Mouse (Mus musculus) megakaryocyte, embryonic 14.5 days (primary cell): ENCODE data around the gene Shank3. TPM values are rescaled to one million over a fixed set of nuclear protein-coding genes. Genes with fewer than 3 reads are reported as not detected.
A peak's percentile ranks its signal among the peaks of the same experiment; 100 is the strongest.

Experiments
- H3K27me3 ChIP-seq: replicated peaks from 2 replicates; pipeline ENCODE3; 2012; ENCODE audit warnings: inconsistent platforms
- H3K36me3 ChIP-seq: replicated peaks from 2 replicates; pipeline ENCODE3; 2012; ENCODE audit warnings: low read length, inconsistent platforms, mixed read lengths
- H3K4me1 ChIP-seq: 2 replicates; pipeline ENCODE4 v1.6.1; 2012; ENCODE audit warnings: inconsistent platforms
- H3K4me3 ChIP-seq: replicated peaks from 2 replicates; pipeline ENCODE3; 2012; ENCODE audit warnings: moderate library complexity, mild to moderate bottlenecking, inconsistent platforms
- H3K9me3 ChIP-seq: 2 replicates; pipeline ENCODE4 v1.6.1; 2012; ENCODE audit warnings: inconsistent platforms
- FLI1 ChIP-seq: IDR thresholded peaks from 2 replicates; pipeline ENCODE4 v1.6.1; 2012; ENCODE audit warnings: low read length, inconsistent platforms, mixed read lengths
- GATA1 ChIP-seq: IDR thresholded peaks from 3 replicates; pipeline ENCODE4 v1.6.1; 2012; ENCODE audit warnings: mixed read lengths, low read length, inconsistent platforms, borderline replicate concordance
- polyA plus RNA-seq: library from polyadenylated mRNA; stranded (reverse); fragments of >175 nt; gene quantifications from 2 replicates; pipeline ENCODE4 v1.2.3, GENCODE M21; 2012; ENCODE audit warnings: low replicate concordance; ENCODE audit not compliant: insufficient read depth

The Shank3 gene
- polyA plus RNA-seq, 1 experiment, result 37.4 TPM

DNA sequence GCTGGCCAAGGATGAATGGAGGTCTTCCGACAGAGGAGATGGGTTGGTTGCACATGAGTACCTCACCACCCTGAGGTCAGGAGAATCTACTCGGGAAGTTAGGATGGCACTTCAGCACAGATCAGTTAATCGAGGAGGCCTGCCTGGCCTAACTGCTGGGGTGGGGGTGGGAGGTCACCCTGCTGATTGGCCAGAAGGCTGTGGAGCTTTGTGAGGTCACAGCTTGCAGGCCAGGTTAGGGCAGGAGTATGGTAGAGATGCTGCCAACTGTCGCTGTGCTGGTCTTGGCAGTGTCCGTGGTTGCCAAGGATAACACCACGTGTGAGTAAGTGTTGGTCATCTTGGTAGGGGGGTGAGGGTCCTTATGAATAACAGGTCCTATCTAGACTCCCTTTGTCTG is 68.7 kb downstream of the Shank3 start, which contains the start of gene Acr:
TSS of gene Acr (plus strand) at position 213 of the 400 bp plus-strand sequence.
- Histone ChIP-seq H3K27me3 (no peaks in the 10 kb centered on the region), H3K36me3 (no peaks in the 10 kb centered on the region), H3K4me1 (peaks cover 45% of the 10 kb centered on the region), H3K9me3 (no peaks in the 10 kb centered on the region), H3K4me3 (no peak within 1 kb of the TSS)
- TF ChIP-seq GATA1, result no peak

DNA sequence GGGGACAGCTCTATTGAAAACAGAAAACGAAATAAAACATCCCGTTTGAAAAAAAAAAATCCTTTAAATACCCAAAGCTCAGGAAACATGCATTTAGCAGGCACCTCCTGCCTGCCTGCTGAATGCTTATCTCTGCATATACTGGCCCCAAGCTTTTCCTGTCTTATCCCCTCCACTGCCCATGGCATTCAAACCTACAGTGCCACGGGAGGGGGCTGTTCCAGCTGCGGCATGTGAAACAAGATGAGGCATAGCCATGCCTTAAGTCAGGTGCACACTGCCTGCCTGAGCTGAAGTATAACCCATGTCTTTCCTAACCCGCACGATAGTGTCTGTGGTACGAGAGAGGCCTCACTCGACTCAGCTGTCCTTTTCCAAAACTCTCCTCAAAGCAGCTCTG is 72.7 kb downstream of the Shank3 start:
- no peaks in the 10 kb centered on the region for H3K27me3 ChIP-seq
- H3K9me3 ChIP-seq, result no peaks in the 10 kb centered on the region
- no peaks in the 10 kb centered on the region for H3K36me3 ChIP-seq
- peak overlapping the region; percentile 89 for H3K4me3 ChIP-seq
- H3K4me1 ChIP-seq, result peaks cover 52% of the 10 kb centered on the region
- TF ChIP-seq FLI1 (no peak), GATA1 (no peak; the same call in 2 of the 3 replicates)

DNA sequence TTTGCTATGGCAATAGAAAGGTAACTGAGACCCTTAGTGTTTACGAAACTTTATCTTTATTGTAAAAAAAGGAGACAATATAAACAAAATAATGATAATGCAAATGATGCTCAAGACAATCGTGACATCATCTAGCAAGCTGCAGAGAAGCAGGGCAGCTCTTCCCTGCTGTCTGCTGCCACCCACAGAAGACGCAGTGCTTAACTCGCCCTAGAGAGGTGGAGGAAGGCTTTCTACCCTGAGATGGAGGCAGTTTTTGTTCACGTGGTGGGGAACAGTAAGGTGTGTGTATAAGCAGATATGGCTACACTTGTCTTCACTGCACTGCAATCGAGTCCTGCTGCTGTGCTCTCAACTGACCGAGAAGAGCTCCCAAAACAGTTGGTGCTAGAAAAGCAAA is 83.1 kb downstream of the Shank3 start:
- H3K4me3 ChIP-seq, result no peak overlapping the region
- H3K27me3 ChIP-seq, result no peaks in the 10 kb centered on the region
- no peak for TF ChIP-seq GATA1
- H3K36me3 ChIP-seq, result peaks cover 13% of the 10 kb centered on the region
- H3K4me1 ChIP-seq, result peaks cover 14% of the 10 kb centered on the region
- H3K9me3 ChIP-seq, result peaks cover 4% of the 10 kb centered on the region; the same call in 1 of the 2 replicates

DNA sequence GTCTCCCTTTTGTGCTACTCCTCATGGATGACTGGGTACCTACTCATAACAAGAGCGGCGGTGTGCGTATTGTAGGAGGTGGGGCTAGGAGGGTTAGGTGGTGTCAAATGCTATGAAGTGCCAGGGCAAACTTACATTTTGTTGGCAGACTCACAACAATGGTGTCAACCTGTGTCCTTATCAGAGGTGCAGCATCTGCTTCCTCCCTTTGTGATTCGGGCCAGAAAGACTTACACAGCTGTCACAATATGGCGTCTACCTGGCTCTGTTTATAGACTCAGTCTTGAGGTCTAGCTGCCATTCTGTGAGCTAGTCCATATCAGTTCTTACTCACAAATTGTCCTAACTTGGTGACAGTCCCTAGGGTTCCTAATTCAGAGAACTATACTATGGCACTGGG is 85.7 kb downstream of the Shank3 start:
- Histone ChIP-seq H3K9me3 (peaks cover 4% of the 10 kb centered on the region; the same call in 1 of the 2 replicates), H3K27me3 (no peaks in the 10 kb centered on the region), H3K36me3 (peaks cover 19% of the 10 kb centered on the region), H3K4me1 (peaks cover 27% of the 10 kb centered on the region), H3K4me3 (no peak overlapping the region)
- TF ChIP-seq GATA1 (no peak), FLI1 (no peak)

DNA sequence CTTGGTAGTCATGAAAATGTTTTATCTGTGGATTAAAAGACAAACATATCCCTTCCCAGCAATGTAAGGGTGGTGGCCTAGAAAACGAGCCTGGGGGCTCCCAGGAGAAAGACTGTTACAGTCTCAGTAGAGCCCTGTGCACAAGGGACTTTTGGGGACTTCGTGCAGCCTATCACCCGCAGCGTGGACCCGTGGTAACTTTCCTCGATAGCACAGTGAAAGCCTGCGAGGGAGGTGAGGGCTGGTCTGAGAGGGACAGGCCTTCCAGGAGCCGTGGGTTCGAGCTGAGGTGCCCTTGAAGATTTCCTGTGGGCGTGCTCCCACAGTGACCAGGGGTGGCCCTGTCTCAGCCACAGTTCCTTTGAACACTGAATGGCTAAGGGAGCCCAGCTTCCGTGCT is 86.2 kb downstream of the Shank3 start:
- Histone ChIP-seq H3K27me3 (no peaks in the 10 kb centered on the region), H3K4me3 (no peak overlapping the region), H3K9me3 (peaks cover 4% of the 10 kb centered on the region; the same call in 1 of the 2 replicates), H3K4me1 (peaks cover 33% of the 10 kb centered on the region), H3K36me3 (peaks cover 19% of the 10 kb centered on the region)
- TF ChIP-seq GATA1 (no peak), FLI1 (no peak)

DNA sequence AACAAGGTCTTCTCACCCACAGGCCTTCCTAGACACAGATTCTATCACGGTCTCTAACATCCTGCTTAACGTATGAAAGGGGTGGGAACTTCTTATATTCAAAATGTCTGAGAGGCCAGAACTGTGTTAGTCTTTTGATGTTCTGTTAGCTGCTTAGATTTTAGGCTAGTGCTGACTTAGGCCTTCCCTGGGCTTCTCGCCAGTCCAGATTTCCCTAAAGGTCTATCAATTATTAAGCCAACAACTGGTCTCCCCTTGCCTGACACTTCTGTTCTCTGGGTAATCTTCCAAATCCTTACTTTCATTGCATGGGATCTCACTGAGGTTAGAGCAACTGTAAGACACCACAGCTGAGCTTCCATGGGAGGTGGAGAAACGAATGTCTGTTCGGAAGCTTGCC is 89.7 kb downstream of the Shank3 start:
- H3K9me3 ChIP-seq, result no peaks in the 10 kb centered on the region

DNA sequence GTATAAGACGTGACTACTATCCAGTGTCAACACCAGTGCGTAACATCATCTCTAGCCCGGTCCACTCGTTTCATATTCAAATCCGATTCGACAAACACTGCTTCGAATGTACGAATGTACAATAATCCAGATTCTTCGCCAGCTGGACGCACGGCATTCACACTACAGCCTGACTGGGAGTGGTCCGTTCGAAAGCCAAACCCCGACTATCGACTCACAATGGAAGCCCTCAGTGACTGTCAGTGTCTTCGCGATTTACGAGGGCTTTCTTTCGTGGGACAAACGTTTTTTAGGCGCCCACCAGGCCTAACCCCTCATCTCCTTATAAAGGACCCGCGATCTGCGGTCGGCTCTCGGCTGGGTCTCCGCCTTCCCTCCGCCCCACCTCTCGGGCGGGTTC is 91.9 kb downstream of the Shank3 start:
- Histone ChIP-seq H3K4me3 (peak overlapping the region; percentile 97), H3K27me3 (peaks cover 2% of the 10 kb centered on the region), H3K9me3 (no peaks in the 10 kb centered on the region), H3K36me3 (peaks cover 15% of the 10 kb centered on the region), H3K4me1 (peaks cover 35% of the 10 kb centered on the region)
- TF ChIP-seq FLI1 (no peak), GATA1 (no peak)

More for the DNA sequence above, 89.7 kb downstream of the Shank3 start:
- Histone ChIP-seq H3K4me3 (no peak overlapping the region), H3K36me3 (peaks cover 15% of the 10 kb centered on the region), H3K27me3 (no peaks in the 10 kb centered on the region), H3K4me1 (peaks cover 48% of the 10 kb centered on the region)
- TF ChIP-seq FLI1 (no peak), GATA1 (no peak)

DNA sequence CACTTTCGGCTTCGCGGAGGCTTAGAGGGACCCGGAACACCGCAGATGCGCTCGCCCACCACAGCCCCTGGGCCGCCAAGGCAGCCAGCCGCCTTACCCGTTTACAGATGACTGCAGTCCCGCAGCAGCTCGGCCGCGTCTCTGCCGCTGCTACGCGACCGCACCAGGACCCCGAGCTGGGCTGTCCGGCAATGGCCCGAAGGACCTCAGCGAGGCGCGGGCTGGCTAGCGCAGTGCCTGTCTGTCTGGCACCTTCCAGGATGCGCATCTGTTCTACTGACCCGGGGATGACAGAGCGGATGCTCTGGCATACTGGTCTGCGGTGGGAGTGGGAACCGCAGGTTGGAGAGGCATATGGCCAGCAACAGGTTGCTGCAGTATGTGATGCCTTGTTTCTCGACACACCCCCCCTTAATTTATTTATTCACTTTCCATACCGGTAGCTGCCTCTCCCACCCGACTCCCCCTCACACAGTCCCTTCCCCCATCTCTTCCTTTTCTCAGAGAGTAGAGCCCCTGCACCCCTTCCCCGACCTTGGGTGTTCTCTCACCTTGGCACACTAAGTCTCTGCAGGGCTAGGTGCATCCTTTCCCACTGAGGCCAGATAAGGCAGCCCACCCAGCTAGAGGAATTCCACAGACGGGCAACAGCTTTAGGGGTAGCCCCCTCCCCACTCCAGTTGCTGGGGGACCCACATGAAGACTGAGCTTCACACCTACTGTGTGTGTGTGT is 92.5 kb downstream of the Shank3 start, which contains the start of gene Rabl2:
TSS of gene Rabl2 (minus strand) at position 201 of the 733 bp plus-strand sequence.
- peaks cover 34% of the 10 kb centered on the region for H3K4me1 ChIP-seq
- no peaks in the 10 kb centered on the region for H3K9me3 ChIP-seq
- H3K27me3 ChIP-seq, result peaks cover 3% of the 10 kb centered on the region
- peak within 1 kb of the TSS; percentile 97 for H3K4me3 ChIP-seq
- peaks cover 11% of the 10 kb centered on the region for H3K36me3 ChIP-seq
- TF ChIP-seq FLI1 (no peak), GATA1 (no peak)

DNA sequence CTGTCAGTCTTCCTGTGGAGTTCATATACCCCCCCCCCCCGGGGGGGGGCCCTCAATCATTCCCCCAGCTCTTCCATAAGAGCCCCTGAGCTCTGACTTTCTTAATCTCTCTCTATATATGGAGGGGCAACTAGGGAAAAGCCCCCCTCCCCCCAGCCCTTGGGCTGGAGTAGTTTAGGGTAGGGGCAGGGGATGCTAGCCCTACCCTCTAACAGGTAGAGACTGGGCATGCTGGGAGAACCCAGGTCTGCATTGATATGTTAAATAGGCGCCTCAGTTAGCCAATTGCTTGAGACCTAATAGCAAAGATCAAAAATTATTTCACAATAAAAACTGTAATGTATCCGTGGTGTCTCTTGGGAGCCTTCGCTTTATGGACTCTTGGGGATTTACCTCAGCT is 93.1 kb downstream of the Shank3 start:
- Histone ChIP-seq H3K9me3 (no peaks in the 10 kb centered on the region), H3K4me3 (no peak overlapping the region), H3K36me3 (peaks cover 5% of the 10 kb centered on the region), H3K27me3 (peaks cover 3% of the 10 kb centered on the region), H3K4me1 (peaks cover 34% of the 10 kb centered on the region)
- no peak for TF ChIP-seq GATA1
- TF ChIP-seq FLI1, result no peak

DNA sequence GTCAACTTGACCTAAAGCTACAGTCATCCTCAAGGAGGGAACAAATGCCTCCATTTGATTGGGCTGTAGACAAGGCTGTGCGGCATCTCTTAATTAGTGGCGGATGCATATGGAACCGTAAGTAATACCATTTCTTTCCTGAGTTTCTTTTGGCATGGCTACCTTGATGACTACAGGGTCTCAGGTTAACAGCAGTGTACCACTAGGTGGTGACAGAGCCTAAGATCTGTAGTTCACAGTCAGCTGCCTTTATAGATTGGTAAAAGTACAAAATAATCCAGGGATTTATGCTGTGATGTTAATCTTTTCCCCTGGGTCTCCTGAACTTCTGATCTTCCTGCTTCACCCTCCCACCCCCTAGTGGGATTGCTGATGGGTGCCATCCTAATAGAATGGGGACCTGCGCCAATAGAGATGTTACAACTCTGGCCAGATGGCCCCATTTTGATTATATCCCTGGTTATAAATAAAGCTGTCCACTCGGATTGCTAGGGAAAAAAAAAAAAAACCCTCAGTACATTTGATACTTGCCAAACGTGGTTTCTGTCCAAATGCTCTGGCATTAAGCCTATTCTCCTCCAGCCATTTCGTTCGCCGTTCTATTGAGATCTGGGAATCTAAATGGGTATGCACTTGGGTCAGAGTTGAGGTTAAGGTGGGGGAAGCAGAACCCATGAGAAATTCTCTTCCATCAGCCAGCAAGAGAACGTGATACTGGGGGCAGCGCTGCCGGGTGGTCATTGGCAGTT is 106.6 kb downstream of the Shank3 start:
- Histone ChIP-seq H3K9me3 (peaks cover 3% of the 10 kb centered on the region; the same call in 1 of the 2 replicates), H3K4me1 (peaks cover 12% of the 10 kb centered on the region), H3K27me3 (no peaks in the 10 kb centered on the region), H3K4me3 (no peak overlapping the region), H3K36me3 (no peaks in the 10 kb centered on the region)
- TF ChIP-seq GATA1 (no peak), FLI1 (no peak)
